Mouse (Mus musculus) G1E (cell line): ENCODE results near the gene Lrrn2.

Source experiments
- CTCF ChIP-seq: IDR thresholded peaks from 2 replicates; pipeline ENCODE4 v1.5.1; 2012; ENCODE audit warnings: low read depth, low read length, inconsistent platforms, mixed read lengths
- GATA1 ChIP-seq: IDR thresholded peaks from 2 replicates; pipeline ENCODE4 v1.6.1; 2012; ENCODE audit warnings: borderline replicate concordance, low read length, inconsistent platforms, mixed read lengths
- TAL1 ChIP-seq: conservative IDR thresholded peaks from 2 replicates; pipeline ENCODE4 v1.6.1; 2012; ENCODE audit warnings: low read depth, low read length, inconsistent platforms, mixed read lengths

DNA sequence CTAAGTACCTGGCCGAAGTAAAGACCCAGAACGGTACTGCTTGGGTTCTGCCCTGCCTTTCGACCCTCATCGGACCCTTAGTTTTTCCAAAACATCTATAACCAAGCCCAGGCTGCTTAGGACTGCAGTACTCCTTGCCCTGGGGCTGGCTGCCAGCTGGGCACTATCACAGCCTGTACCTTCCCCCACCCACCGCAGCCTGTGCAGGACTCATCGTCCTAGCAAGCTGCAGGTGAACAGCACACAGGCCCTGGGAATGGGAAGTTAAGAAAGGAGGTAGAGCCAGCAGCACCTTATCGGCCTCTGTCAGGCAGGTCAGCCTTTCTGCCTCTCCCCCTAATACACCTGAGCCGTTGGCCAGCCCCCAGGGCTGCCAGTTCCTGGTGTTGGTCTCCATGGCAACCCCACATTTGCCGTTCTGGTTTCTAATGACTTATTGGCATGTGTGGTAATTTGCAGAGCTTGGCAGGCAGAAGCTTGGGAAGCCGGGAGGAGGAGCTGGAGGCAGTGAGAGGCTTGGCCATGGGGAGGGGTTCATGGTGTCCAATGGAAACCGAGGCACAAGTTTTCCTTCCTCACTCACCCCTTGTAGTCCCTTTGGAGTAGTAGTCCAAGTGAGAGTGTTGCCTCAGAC is 10.2 kb downstream of the Lrrn2 start:
- TF ChIP-seq CTCF (no peak), TAL1 (no peak), GATA1 (no peak)
